Mouse (Mus musculus) lung, embryonic 16.5 days (tissue): Measurements from ENCODE around the gene Fam234b. TPM values are rescaled to one million over a fixed set of nuclear protein-coding genes. Genes with fewer than 3 reads are reported as not detected.
A peak's percentile ranks its signal among the peaks of the same experiment; 100 is the strongest.

ENCODE experiments used
- ATAC-seq: fragments of 200-750 bp; cut with Nextera tagmentation; 2 replicates; pipeline ENCODE4 v1.8.0; 2017; ENCODE audit warnings: low read depth, mild to moderate bottlenecking, moderate library complexity
- H3K27ac ChIP-seq: fragments of 300-500 bp; sonication (generic); 2 replicates; pipeline ENCODE4 v1.5.1; 2014; ENCODE audit warnings: mild to moderate bottlenecking, control low read depth, low read length
- H3K27me3 ChIP-seq: fragments of 300-500 bp; sonication (generic); 2 replicates; pipeline ENCODE4 v1.6.1; 2014; ENCODE audit warnings: low read depth, low read length, mixed read lengths; ENCODE audit not compliant: control insufficient read depth, insufficient read depth
- H3K36me3 ChIP-seq: fragments of 300-500 bp; sonication (generic); 2 replicates; pipeline ENCODE4 v1.6.1; 2014; ENCODE audit warnings: low read length; ENCODE audit not compliant: control insufficient read depth, insufficient read depth
- H3K4me1 ChIP-seq: fragments of 300-500 bp; sonication (generic); replicated peaks from 2 replicates; pipeline ENCODE4 v1.6.1; 2014; ENCODE audit warnings: low read length, mixed read lengths; ENCODE audit not compliant: control insufficient read depth, insufficient read depth
- H3K4me2 ChIP-seq: fragments of 300-500 bp; sonication (generic); 2 replicates; pipeline ENCODE4 v1.6.1; 2014; ENCODE audit warnings: low read depth, low read length, control low read depth
- H3K4me3 ChIP-seq: fragments of 300-500 bp; sonication (generic); 2 replicates; pipeline ENCODE4 v1.5.1; 2014; ENCODE audit warnings: mild to moderate bottlenecking, low read length, control low read depth
- H3K9ac ChIP-seq: fragments of 300-500 bp; sonication (generic); 2 replicates; pipeline ENCODE4 v1.6.1; 2014; ENCODE audit warnings: low read length, control low read depth
- H3K9me3 ChIP-seq: fragments of 300-500 bp; sonication (generic); 2 replicates; pipeline ENCODE4 v1.6.1; 2016; ENCODE audit warnings: low read length; ENCODE audit not compliant: control insufficient read depth
- WGBS: fragments of 180-500 bp; shearing (Covaris S2); extraction: QIAGEN DNeasy Blood & Tissue Kit; methylation state at CpG from one replicate; pipeline ENCODE4 v1.1.7; 2014; 5-methylcytosine and 5-hydroxymethylcytosine counted together
- polyA plus RNA-seq: library from polyadenylated mRNA; unstranded; fragments of >200 nt; fragmentation: Nextera tagmentation; extraction: Ambion mirVana; gene quantifications from 2 replicates; pipeline ENCODE4 v1.2.1, GENCODE M21; 2015

Fam234b gene
- polyA plus RNA-seq, 1 experiment from 2014 or later, result 26.0 TPM

GRCm38 (mm10) chr6:135262565-135262964, 64.8 kb downstream of the Fam234b start:
- H3K36me3 ChIP-seq, result no peaks in the 10 kb centered on the region
- H3K4me1 ChIP-seq, result no peaks in the 10 kb centered on the region
- H3K4me2 ChIP-seq, result no peak overlapping the region
- H3K4me3 ChIP-seq, result no peak overlapping the region
- peaks cover 5% of the 10 kb centered on the region; the same call in 1 of the 2 replicates for H3K9me3 ChIP-seq
- H3K27ac ChIP-seq, result no peak overlapping the region
- WGBS, result 62% methylated on average over 2 of the region's 2 CpGs
- ATAC-seq, result no peak
- H3K9ac ChIP-seq, result no peak overlapping the region
- no peaks in the 10 kb centered on the region for H3K27me3 ChIP-seq

- Histone ChIP-seq H3K27ac (no peak overlapping the region), H3K27me3 (no peaks in the 10 kb centered on the region), H3K9me3 (peaks cover 5% of the 10 kb centered on the region; the same call in 1 of the 2 replicates), H3K4me1 (no peaks in the 10 kb centered on the region), H3K36me3 (no peaks in the 10 kb centered on the region), H3K9ac (no peak overlapping the region), H3K4me2 (no peak overlapping the region), H3K4me3 (no peak overlapping the region)
- ATAC-seq, result no peak
- WGBS, result 90% methylated on average over 6 of the region's 6 CpGs
These were observed 66.4 kb downstream of the Fam234b start for GRCm38 (mm10) chr6:135264136-135264535.

- H3K27me3 ChIP-seq, result no peaks in the 10 kb centered on the region
- H3K9ac ChIP-seq, result no peak overlapping the region
- peaks cover 5% of the 10 kb centered on the region; the same call in 1 of the 2 replicates for H3K9me3 ChIP-seq
- no peaks in the 10 kb centered on the region for H3K36me3 ChIP-seq
- no peak for ATAC-seq
- peaks cover 4% of the 10 kb centered on the region for H3K4me1 ChIP-seq
- no peak overlapping the region for H3K4me3 ChIP-seq
- 94% methylated on average over 1 of the region's 1 CpGs for WGBS
- no peak overlapping the region for H3K4me2 ChIP-seq
- H3K27ac ChIP-seq, result no peak overlapping the region
These were observed 68.3 kb downstream of the Fam234b start for GRCm38 (mm10) chr6:135266056-135266455.

GRCm38 (mm10) chr6:135267221-135267620, 69.4 kb downstream of the Fam234b start:
- no peak overlapping the region for H3K9ac ChIP-seq
- ATAC-seq, result no peak
- no peak overlapping the region for H3K4me2 ChIP-seq
- H3K36me3 ChIP-seq, result no peaks in the 10 kb centered on the region
- WGBS, result 72% methylated on average over 3 of the region's 3 CpGs
- H3K27ac ChIP-seq, result no peak overlapping the region
- no peak overlapping the region for H3K4me3 ChIP-seq
- H3K4me1 ChIP-seq, result peaks cover 8% of the 10 kb centered on the region
- peaks cover 5% of the 10 kb centered on the region; the same call in 1 of the 2 replicates for H3K9me3 ChIP-seq
- H3K27me3 ChIP-seq, result no peaks in the 10 kb centered on the region

GRCm38 (mm10) chr6:135268392-135268791, 70.6 kb downstream of the Fam234b start:
- Histone ChIP-seq H3K27ac (no peak overlapping the region), H3K4me2 (no peak overlapping the region), H3K27me3 (no peaks in the 10 kb centered on the region), H3K4me1 (peaks cover 8% of the 10 kb centered on the region), H3K36me3 (no peaks in the 10 kb centered on the region), H3K9ac (no peak overlapping the region), H3K9me3 (peaks cover 5% of the 10 kb centered on the region; the same call in 1 of the 2 replicates), H3K4me3 (no peak overlapping the region)
- ATAC-seq, result no peak

GRCm38 (mm10) chr6:135269626-135270025, 71.8 kb downstream of the Fam234b start:
- no peak overlapping the region for H3K4me2 ChIP-seq
- no peaks in the 10 kb centered on the region for H3K36me3 ChIP-seq
- no peaks in the 10 kb centered on the region for H3K27me3 ChIP-seq
- H3K4me3 ChIP-seq, result no peak overlapping the region
- no peak for ATAC-seq
- H3K27ac ChIP-seq, result 0 out of 2 replicates have a peak overlapping the region, but pooled peaks have one; percentile 18
- no peaks in the 10 kb centered on the region for H3K9me3 ChIP-seq
- 54% methylated on average over 6 of the region's 6 CpGs for WGBS
- peaks cover 10% of the 10 kb centered on the region for H3K4me1 ChIP-seq
- H3K9ac ChIP-seq, result no peak overlapping the region

GRCm38 (mm10) chr6:135271761-135272160, 74.0 kb downstream of the Fam234b start:
- no peak for ATAC-seq

GRCm38 (mm10) chr6:135273066-135273465, 75.3 kb downstream of the Fam234b start:
- H3K4me3 ChIP-seq, result no peak overlapping the region
- H3K36me3 ChIP-seq, result no peaks in the 10 kb centered on the region
- no peak overlapping the region for H3K27ac ChIP-seq
- H3K4me1 ChIP-seq, result peaks cover 13% of the 10 kb centered on the region
- no peak overlapping the region for H3K9ac ChIP-seq
- no peaks in the 10 kb centered on the region for H3K27me3 ChIP-seq
- no peaks in the 10 kb centered on the region for H3K9me3 ChIP-seq
- no peak for ATAC-seq
- no peak overlapping the region for H3K4me2 ChIP-seq
- WGBS, result 77% methylated on average over 6 of the region's 6 CpGs

More at GRCm38 (mm10) chr6:135271761-135272160, 74.0 kb downstream of the Fam234b start:
- H3K9ac ChIP-seq, result no peak overlapping the region
- H3K27me3 ChIP-seq, result no peaks in the 10 kb centered on the region
- peaks cover 13% of the 10 kb centered on the region for H3K4me1 ChIP-seq
- 46% methylated on average over 2 of the region's 2 CpGs for WGBS
- no peaks in the 10 kb centered on the region for H3K9me3 ChIP-seq
- no peak overlapping the region for H3K27ac ChIP-seq
- no peak overlapping the region for H3K4me2 ChIP-seq
- no peak overlapping the region for H3K4me3 ChIP-seq
- H3K36me3 ChIP-seq, result no peaks in the 10 kb centered on the region

- WGBS, result 65% methylated on average over 4 of the region's 4 CpGs
- no peaks in the 10 kb centered on the region for H3K36me3 ChIP-seq
- no peak for ATAC-seq
These were observed 77.5 kb downstream of the Fam234b start for GRCm38 (mm10) chr6:135275231-135275630.

More at GRCm38 (mm10) chr6:135275231-135275630, 77.5 kb downstream of the Fam234b start:
- Histone ChIP-seq H3K27me3 (no peaks in the 10 kb centered on the region), H3K9me3 (no peaks in the 10 kb centered on the region), H3K9ac (no peak overlapping the region), H3K4me1 (peaks cover 9% of the 10 kb centered on the region), H3K27ac (no peak overlapping the region), H3K4me3 (no peak overlapping the region), H3K4me2 (no peak overlapping the region)
